Mouse (Mus musculus) urinary bladder, postnatal 25 days (tissue): ENCODE results near the gene Sirt5.

Experiments
- DNase-seq: peaks from one replicate; pipeline ENCODE4 v3.0.0; 2022; ENCODE audit warnings: low spot score

Gene Sirt5

GRCm38 (mm10) chr13:43364985-43365824 is at the start of gene Sirt5:
Gene Sirt5 (plus strand): TSS chr13:43365496.
- DNase-seq = peak; percentile 86

- no peak for DNase-seq
Observed at GRCm38 (mm10) chr13:43317411-43317810, 47.9 kb upstream of the Sirt5 start.

- DNase-seq = no peak
Observed at GRCm38 (mm10) chr13:43319396-43319795, 45.9 kb upstream of the Sirt5 start.

GRCm38 (mm10) chr13:43321492-43321891 is 43.8 kb upstream of the Sirt5 start:
- DNase-seq = no peak

- no peak for DNase-seq
Observed at GRCm38 (mm10) chr13:43325427-43325826, 39.9 kb upstream of the Sirt5 start.

- DNase-seq = no peak
Observed at GRCm38 (mm10) chr13:43331721-43332444, 33.4 kb upstream of the Sirt5 start.

- no peak for DNase-seq
Observed at GRCm38 (mm10) chr13:43332591-43332990, 32.7 kb upstream of the Sirt5 start.

GRCm38 (mm10) chr13:43336425-43337221 is 28.7 kb upstream of the Sirt5 start:
- DNase-seq = no peak

- DNase-seq = no peak
Observed at GRCm38 (mm10) chr13:43338001-43338400, 27.3 kb upstream of the Sirt5 start.

- DNase-seq = no peak
Observed at GRCm38 (mm10) chr13:43338632-43339031, 26.7 kb upstream of the Sirt5 start.

- DNase-seq = no peak
Observed at GRCm38 (mm10) chr13:43346825-43347224, 18.5 kb upstream of the Sirt5 start.

- DNase-seq = peak; percentile 8
Observed at GRCm38 (mm10) chr13:43349376-43349775, 15.9 kb upstream of the Sirt5 start.

GRCm38 (mm10) chr13:43350489-43351169 is 14.7 kb upstream of the Sirt5 start:
- no peak for DNase-seq

GRCm38 (mm10) chr13:43353356-43353755 is 11.9 kb upstream of the Sirt5 start:
- no peak for DNase-seq

GRCm38 (mm10) chr13:43354362-43354761 is 10.9 kb upstream of the Sirt5 start:
- no peak for DNase-seq

- DNase-seq = no peak
Observed at GRCm38 (mm10) chr13:43356346-43357125, 8.8 kb upstream of the Sirt5 start.

GRCm38 (mm10) chr13:43360534-43360933 is 4.8 kb upstream of the Sirt5 start:
- no peak for DNase-seq

GRCm38 (mm10) chr13:43362353-43362752 is 2.9 kb upstream of the Sirt5 start:
- DNase-seq = no peak

GRCm38 (mm10) chr13:43365825-43366184 is 509 bp downstream of the Sirt5 start:
- DNase-seq = no peak

- no peak for DNase-seq
Observed at GRCm38 (mm10) chr13:43370063-43370462, 4.8 kb downstream of the Sirt5 start.

- DNase-seq = no peak
Observed at GRCm38 (mm10) chr13:43372892-43373291, 7.6 kb downstream of the Sirt5 start.
